Mouse (Mus musculus) kidney, embryonic 14.5 days (tissue): ENCODE measurements around the gene Bdkrb1. TPM values are rescaled to one million over a fixed set of nuclear protein-coding genes. Genes with fewer than 3 reads are reported as not detected.

Experiments used
- ATAC-seq: fragments of 200-750 bp; cut with Nextera tagmentation; 2 replicates; pipeline ENCODE4 v1.8.0; 2017; ENCODE audit warnings: moderate number of reproducible peaks, mild to moderate bottlenecking, moderate TSS enrichment, moderate library complexity; ENCODE audit not compliant: low FRiP score, low TSS enrichment
- H3K27ac ChIP-seq: fragments of 300-500 bp; sonication (generic); 2 replicates; pipeline ENCODE4 v1.5.1; 2014; ENCODE audit warnings: low read depth, mild to moderate bottlenecking, low read length, moderate library complexity, mixed read lengths
- H3K27me3 ChIP-seq: fragments of 300-500 bp; sonication (generic); 2 replicates; pipeline ENCODE4 v1.6.1; 2014; ENCODE audit warnings: mild to moderate bottlenecking, low read length; ENCODE audit not compliant: control insufficient read depth, insufficient read depth
- H3K36me3 ChIP-seq: fragments of 300-500 bp; sonication (generic); 2 replicates; pipeline ENCODE4 v1.6.1; 2014; ENCODE audit warnings: low read length, mixed read lengths; ENCODE audit not compliant: control insufficient read depth, insufficient read depth
- H3K4me1 ChIP-seq: fragments of 300-500 bp; sonication (generic); 2 replicates; pipeline ENCODE4 v1.6.1; 2014; ENCODE audit warnings: low read length, mixed read lengths; ENCODE audit not compliant: control insufficient read depth, insufficient read depth
- H3K4me2 ChIP-seq: fragments of 300-500 bp; sonication (generic); replicated peaks from 2 replicates; pipeline ENCODE4 v1.6.1; 2014; ENCODE audit warnings: low read depth, mild to moderate bottlenecking, low read length
- H3K4me3 ChIP-seq: fragments of 300-500 bp; sonication (generic); 2 replicates; pipeline ENCODE4 v1.5.1; 2014; ENCODE audit warnings: mild to moderate bottlenecking, low read length
- H3K9ac ChIP-seq: fragments of 300-500 bp; sonication (generic); 2 replicates; pipeline ENCODE4 v1.6.1; 2014; ENCODE audit warnings: low read depth, mild to moderate bottlenecking, low read length, moderate library complexity
- H3K9me3 ChIP-seq: fragments of 300-500 bp; sonication (generic); 2 replicates; pipeline ENCODE4 v1.6.1; 2016; ENCODE audit warnings: low read length; ENCODE audit not compliant: control insufficient read depth
- WGBS: fragments of 180-500 bp; shearing (Covaris S2); extraction: QIAGEN DNeasy Blood & Tissue Kit; methylation state at CpG from one replicate; pipeline ENCODE4 v1.1.7; 2014; 5-methylcytosine and 5-hydroxymethylcytosine counted together
- polyA plus RNA-seq: library from polyadenylated mRNA; unstranded; fragments of >200 nt; fragmentation: Nextera tagmentation; extraction: Ambion mirVana; gene quantifications from 2 replicates; pipeline ENCODE4 v1.2.1, GENCODE M21; 2014

The Bdkrb1 gene
- polyA plus RNA-seq, 1 experiment from 2014 or later, result not detected

DNA sequence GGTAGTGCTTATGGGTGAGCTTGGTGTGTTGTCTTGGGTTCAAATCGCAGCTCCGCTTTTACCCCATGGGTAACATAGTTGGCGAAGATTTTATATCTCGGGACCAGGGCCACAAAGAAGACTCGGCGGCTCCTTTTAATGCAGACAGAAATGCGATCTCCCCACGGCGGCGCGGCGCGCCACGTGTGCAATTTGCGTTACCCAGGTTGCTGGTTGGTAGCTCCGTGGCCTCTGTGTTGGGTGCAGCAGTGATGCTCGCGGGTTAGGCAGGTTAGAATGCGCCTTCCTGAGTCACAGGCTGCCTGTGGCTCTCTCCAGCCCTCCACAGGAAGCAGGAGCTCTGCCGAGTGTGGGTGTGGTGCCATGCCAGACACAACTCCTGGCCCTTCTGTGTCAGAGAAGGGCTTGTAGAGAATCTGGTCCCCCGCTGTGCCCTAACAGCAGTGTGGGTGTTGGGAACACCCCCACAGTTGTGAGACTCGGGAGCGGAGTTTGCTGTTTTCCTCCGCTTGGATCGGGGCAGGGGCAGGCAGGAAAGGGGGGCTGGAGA, 39.1 kb upstream of the Bdkrb1 start:
- H3K4me3 ChIP-seq, result peak overlapping the region; percentile 28
- peaks cover 20% of the 10 kb centered on the region for H3K27me3 ChIP-seq
- ATAC-seq, result peak; percentile 13; the same call in 1 of the 2 replicates
- H3K9ac ChIP-seq, result peak overlapping the region; percentile 44
- H3K9me3 ChIP-seq, result peaks cover 6% of the 10 kb centered on the region; the same call in 1 of the 2 replicates
- H3K4me1 ChIP-seq, result peaks cover 13% of the 10 kb centered on the region; the same call in 1 of the 2 replicates
- WGBS, result 10% methylated on average over 25 of the region's 25 CpGs
- H3K27ac ChIP-seq, result no peak overlapping the region
- peak overlapping the region; percentile 57 for H3K4me2 ChIP-seq
- no peaks in the 10 kb centered on the region for H3K36me3 ChIP-seq

DNA sequence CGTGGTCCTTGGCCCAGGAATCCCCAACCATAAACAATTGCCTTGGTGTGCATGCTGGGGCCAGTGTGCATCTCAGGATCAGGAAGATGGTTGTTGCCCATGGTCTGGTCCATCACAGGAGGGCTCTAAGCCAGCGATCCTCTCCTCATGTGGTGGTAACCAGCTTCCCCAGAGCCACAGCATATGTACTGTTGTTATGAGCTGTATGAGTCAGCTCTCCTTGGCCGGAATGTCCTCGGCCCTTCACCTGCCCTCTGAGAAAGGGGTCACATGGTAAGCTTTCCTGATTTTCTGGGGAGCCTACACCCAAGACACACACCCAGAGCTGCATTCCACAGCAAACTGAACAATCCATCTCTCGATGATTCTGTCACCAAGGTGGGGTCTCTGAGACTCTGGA, 37.7 kb upstream of the Bdkrb1 start:
- H3K4me1 ChIP-seq, result peaks cover 13% of the 10 kb centered on the region; the same call in 1 of the 2 replicates
- peaks cover 6% of the 10 kb centered on the region; the same call in 1 of the 2 replicates for H3K9me3 ChIP-seq
- peaks cover 20% of the 10 kb centered on the region for H3K27me3 ChIP-seq
- H3K27ac ChIP-seq, result no peak overlapping the region
- no peaks in the 10 kb centered on the region for H3K36me3 ChIP-seq
- H3K4me2 ChIP-seq, result no peak overlapping the region
- 71% methylated on average over 5 of the region's 5 CpGs for WGBS
- no peak overlapping the region for H3K9ac ChIP-seq
- H3K4me3 ChIP-seq, result no peak overlapping the region
- ATAC-seq, result no peak

DNA sequence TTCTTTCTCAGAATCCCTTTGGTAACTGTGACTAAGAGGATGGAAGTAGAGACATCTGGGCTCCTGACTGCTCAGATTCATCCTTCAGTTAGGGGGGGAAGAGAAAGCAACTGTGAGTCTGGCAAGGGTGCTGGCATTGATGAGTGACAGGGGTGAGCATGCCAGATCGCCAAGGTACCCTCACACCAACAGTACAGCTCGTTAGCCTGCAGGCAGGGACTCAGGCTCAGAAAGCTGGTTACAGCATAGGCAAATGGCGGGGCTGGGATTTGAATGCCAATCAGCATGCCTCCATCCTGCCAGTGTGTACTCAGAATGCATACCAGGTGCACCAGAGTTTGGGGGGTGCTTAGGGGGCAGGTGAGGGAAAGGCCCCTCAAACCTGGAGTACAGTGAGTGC, 31.0 kb upstream of the Bdkrb1 start:
- WGBS, result 81% methylated on average over 3 of the region's 3 CpGs
- H3K27ac ChIP-seq, result no peak overlapping the region
- H3K4me2 ChIP-seq, result no peak overlapping the region
- H3K9me3 ChIP-seq, result peaks cover 6% of the 10 kb centered on the region
- no peaks in the 10 kb centered on the region for H3K27me3 ChIP-seq
- H3K4me1 ChIP-seq, result no peaks in the 10 kb centered on the region
- H3K36me3 ChIP-seq, result no peaks in the 10 kb centered on the region
- H3K4me3 ChIP-seq, result no peak overlapping the region
- H3K9ac ChIP-seq, result no peak overlapping the region
- no peak for ATAC-seq

DNA sequence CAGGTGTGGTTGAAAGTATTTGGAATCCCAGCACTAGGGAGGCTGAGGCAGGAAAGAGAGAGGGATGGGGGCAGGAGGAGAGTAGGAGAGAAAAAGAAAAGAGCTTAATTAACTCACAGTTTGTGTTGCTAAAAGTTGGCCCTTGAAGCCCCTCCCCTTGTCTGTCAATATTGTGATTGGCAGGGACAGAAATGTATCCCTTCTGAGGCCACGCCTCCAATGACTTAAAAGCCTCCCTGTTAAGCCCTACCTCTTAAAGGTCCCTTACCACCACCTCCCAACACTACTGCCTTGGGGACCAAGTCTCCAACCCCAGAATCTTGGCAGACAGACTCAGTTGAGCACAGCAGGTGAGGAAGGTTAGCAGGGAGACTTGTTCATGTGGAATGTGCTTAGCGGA, 30.3 kb upstream of the Bdkrb1 start:
- WGBS, result 79% methylated on average over 2 of the region's 2 CpGs
- H3K4me2 ChIP-seq, result no peak overlapping the region
- no peaks in the 10 kb centered on the region for H3K36me3 ChIP-seq
- no peaks in the 10 kb centered on the region for H3K4me1 ChIP-seq
- ATAC-seq, result no peak
- H3K27ac ChIP-seq, result no peak overlapping the region
- no peak overlapping the region for H3K9ac ChIP-seq
- peaks cover 3% of the 10 kb centered on the region; the same call in 1 of the 2 replicates for H3K9me3 ChIP-seq
- H3K4me3 ChIP-seq, result no peak overlapping the region
- no peaks in the 10 kb centered on the region for H3K27me3 ChIP-seq

DNA sequence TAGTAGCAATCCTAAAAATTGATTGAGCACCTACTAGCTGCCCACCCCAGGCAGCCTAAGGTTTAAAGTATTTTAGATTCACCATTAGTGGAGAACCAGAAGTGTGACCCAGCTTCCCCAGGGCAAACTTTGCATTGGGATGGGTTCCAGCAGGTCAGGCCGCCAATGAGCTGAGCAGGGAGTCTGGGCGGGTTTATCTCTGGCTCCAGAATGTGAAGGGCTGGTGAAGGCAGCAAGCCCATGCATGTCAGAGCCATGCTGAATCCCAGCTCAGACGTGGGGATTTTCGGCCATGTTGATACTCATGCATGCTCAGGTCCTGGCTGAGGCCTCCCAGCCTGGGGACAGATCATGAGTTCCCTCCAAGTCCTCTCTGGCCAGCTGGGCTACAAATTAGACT, 28.5 kb upstream of the Bdkrb1 start:
- Histone ChIP-seq H3K36me3 (no peaks in the 10 kb centered on the region), H3K4me3 (no peak overlapping the region), H3K4me2 (no peak overlapping the region), H3K9ac (no peak overlapping the region), H3K27ac (no peak overlapping the region), H3K27me3 (no peaks in the 10 kb centered on the region), H3K9me3 (peaks cover 3% of the 10 kb centered on the region; the same call in 1 of the 2 replicates), H3K4me1 (no peaks in the 10 kb centered on the region)
- no peak for ATAC-seq
- 81% methylated on average over 4 of the region's 4 CpGs for WGBS

DNA sequence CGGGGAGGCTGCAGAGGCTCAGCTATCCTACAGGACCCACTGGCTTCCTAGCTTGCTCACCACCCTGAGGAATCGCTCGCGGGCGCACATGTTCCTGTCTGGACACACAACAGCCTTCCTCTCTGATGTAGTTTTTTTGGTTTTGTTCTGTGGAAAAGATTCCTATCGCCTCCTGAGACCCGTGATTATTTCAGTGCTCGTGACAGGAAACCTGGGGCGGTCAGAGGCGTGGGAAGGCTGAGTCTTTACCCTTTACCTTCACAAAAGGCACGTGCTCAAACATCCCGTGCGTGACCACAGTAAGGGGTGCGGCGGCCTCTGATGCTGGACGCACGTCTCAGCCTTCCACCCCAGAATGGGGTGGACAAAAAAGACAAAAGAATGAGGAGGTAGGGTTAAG, 22.4 kb upstream of the Bdkrb1 start:
- Histone ChIP-seq H3K36me3 (no peaks in the 10 kb centered on the region), H3K27ac (no peak overlapping the region), H3K27me3 (no peaks in the 10 kb centered on the region), H3K9ac (no peak overlapping the region), H3K4me3 (no peak overlapping the region), H3K4me2 (no peak overlapping the region), H3K4me1 (peaks cover 16% of the 10 kb centered on the region), H3K9me3 (no peaks in the 10 kb centered on the region)
- no peak for ATAC-seq
- WGBS, result 72% methylated on average over 17 of the region's 17 CpGs

DNA sequence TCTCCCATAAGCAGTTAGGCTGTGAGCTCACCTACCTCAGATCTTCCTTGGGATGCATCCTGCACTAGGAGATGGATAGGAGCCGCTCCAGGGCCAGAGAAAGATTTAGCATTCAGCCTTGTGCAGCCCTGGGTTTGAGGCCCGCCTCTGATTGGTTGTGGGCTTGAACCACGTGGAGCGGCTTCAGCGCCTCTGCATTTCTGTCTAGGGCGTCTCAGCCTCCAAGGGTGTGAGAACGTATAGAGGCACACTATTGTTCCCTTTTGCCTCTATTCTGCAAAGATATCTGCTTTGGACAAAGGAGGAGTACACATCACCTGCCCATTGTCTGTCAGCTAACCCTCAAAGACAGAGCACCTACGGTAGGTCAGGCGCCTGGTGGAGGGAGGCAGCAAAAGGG, 20.4 kb upstream of the Bdkrb1 start:
- Histone ChIP-seq H3K27ac (no peak overlapping the region), H3K4me3 (no peak overlapping the region), H3K9me3 (no peaks in the 10 kb centered on the region), H3K36me3 (no peaks in the 10 kb centered on the region), H3K4me1 (peaks cover 16% of the 10 kb centered on the region), H3K4me2 (no peak overlapping the region), H3K27me3 (no peaks in the 10 kb centered on the region), H3K9ac (no peak overlapping the region)
- ATAC-seq, result no peak
- WGBS, result 68% methylated on average over 9 of the region's 9 CpGs

DNA sequence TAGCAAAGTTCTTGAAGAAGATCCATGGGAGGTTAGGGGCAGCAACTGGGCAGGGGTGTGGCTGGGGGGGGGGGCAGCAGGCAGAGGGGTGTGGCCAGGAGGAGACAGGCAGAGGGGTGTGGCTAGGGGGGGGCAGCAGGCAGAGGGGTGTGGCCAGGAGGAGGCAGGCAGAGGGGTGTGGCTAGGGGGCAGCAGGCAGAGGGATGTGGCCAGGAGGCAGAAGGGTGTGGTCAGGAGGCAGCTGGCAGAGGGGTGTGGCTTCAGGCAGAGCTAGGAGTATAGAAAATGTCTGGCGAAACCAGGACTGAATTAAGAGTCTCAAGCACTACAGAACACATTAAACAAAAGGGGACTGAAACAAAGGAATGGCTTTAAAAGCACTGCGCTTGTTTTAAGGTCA, 19.4 kb upstream of the Bdkrb1 start:
- ATAC-seq, result peak; percentile 69
- Histone ChIP-seq H3K4me2 (no peak overlapping the region), H3K4me3 (no peak overlapping the region), H3K9ac (no peak overlapping the region), H3K36me3 (no peaks in the 10 kb centered on the region), H3K4me1 (peaks cover 16% of the 10 kb centered on the region), H3K27me3 (no peaks in the 10 kb centered on the region), H3K27ac (peak overlapping the region; percentile 24; the same call in 1 of the 2 replicates), H3K9me3 (no peaks in the 10 kb centered on the region)
- WGBS, result 22% methylated on average over 2 of the region's 2 CpGs

DNA sequence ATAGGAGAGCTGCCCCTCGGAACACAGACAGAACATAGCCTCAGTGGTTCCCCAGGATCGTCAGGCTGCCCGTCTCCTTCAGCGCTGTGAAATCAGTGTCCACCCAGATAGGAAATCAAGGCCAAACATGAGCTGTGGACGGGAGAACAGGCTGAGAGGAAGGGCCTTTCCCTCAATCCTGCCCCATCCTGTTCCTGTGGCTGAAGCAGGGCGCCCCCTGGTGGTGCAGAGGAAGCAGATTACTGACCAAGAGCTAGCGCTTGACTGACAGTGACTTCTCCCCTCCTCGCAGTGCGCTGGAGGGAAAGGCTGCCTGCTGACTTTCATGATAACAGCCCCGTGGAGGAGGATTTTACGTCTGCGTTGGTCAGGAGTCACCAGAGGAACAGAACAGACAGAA, 18.0 kb upstream of the Bdkrb1 start:
- WGBS, result 25% methylated on average over 12 of the region's 12 CpGs
- Histone ChIP-seq H3K9ac (no peak overlapping the region), H3K27me3 (no peaks in the 10 kb centered on the region), H3K27ac (no peak overlapping the region), H3K36me3 (no peaks in the 10 kb centered on the region), H3K9me3 (no peaks in the 10 kb centered on the region), H3K4me3 (no peak overlapping the region), H3K4me1 (peaks cover 16% of the 10 kb centered on the region), H3K4me2 (no peak overlapping the region)
- peak; percentile 70; the same call in 1 of the 2 replicates for ATAC-seq
